Mouse (Mus musculus): ENCODE data around the gene Stxbp1. TPM values are rescaled to one million over a fixed set of nuclear protein-coding genes. Genes with fewer than 3 reads are reported as not detected.

The Stxbp1 gene
- polyA plus RNA-seq, 1 experiment = 7.0 TPM

GRCm38 (mm10) chr2:32838147-32838884, 8.7 kb downstream of the Stxbp1 start:
- H3K27ac ChIP-seq (ENCODE audit: insufficient read depth, low read depth, low read length) = no peak overlapping the region
- WGBS = 72% methylated on average over 9 of the region's 9 CpGs
- peaks cover 7% of the 10 kb centered on the region for H3K4me1 ChIP-seq (ENCODE audit: control insufficient read depth, insufficient read depth, insufficient read length, low read length)
- no peak for TF ChIP-seq CTCF (IDR thresholded peaks at IDR 0.05; ENCODE audit: extremely low read depth, insufficient read length, insufficient replicate concordance, low read depth, low read length)
- TF ChIP-seq POLR2A (IDR thresholded peaks at IDR 0.05; ENCODE audit: low read depth, low read length) = no peak
- H3K36me3 ChIP-seq (ENCODE audit: control insufficient read depth, insufficient read depth, low read length) = no peaks in the 10 kb centered on the region
- no peaks in the 10 kb centered on the region for H3K27me3 ChIP-seq (ENCODE audit: control insufficient read depth, insufficient read depth, low read length)
- no peak overlapping the region for H3K4me3 ChIP-seq (ENCODE audit: low read depth, low read length)

DNA sequence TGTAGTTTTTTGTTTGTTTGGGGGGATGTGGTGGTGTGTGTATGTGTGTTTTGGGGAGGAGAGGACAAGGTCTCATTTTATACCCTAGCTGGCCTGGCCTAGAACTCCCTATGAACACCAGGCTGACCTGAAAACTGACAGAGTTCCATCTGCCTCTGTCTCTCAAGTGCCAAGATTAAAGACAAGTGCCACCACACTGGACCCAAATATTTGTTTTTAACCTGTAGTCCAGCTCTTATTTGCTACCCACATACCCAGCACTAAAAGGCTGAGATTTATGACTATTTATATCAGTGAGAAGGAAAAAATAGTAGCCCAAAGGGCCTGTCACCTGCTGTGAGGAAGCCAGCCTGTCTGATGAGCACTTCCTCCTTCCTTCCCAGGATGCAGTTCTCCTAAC, 11.5 kb downstream of the Stxbp1 start:
- H3K27me3 ChIP-seq (ENCODE audit: control insufficient read depth, insufficient read depth, low read length) = no peaks in the 10 kb centered on the region
- no peaks in the 10 kb centered on the region for H3K36me3 ChIP-seq (ENCODE audit: control insufficient read depth, insufficient read depth, low read length)
- no peak overlapping the region for H3K4me3 ChIP-seq (ENCODE audit: low read depth, low read length)
- peaks cover 9% of the 10 kb centered on the region for H3K4me1 ChIP-seq (ENCODE audit: control insufficient read depth, insufficient read depth, insufficient read length, low read length)
- H3K27ac ChIP-seq (ENCODE audit: insufficient read depth, low read depth, low read length) = no peak overlapping the region
- TF ChIP-seq CTCF (IDR thresholded peaks at IDR 0.05; ENCODE audit: extremely low read depth, insufficient read length, insufficient replicate concordance, low read depth, low read length) = no peak
- TF ChIP-seq POLR2A (IDR thresholded peaks at IDR 0.05; ENCODE audit: low read depth, low read length) = no peak

GRCm38 (mm10) chr2:32834496-32834895, 12.5 kb downstream of the Stxbp1 start:
- Histone ChIP-seq H3K27me3 (ENCODE audit: control insufficient read depth, insufficient read depth, low read length) (no peaks in the 10 kb centered on the region), H3K36me3 (ENCODE audit: control insufficient read depth, insufficient read depth, low read length) (no peaks in the 10 kb centered on the region), H3K4me1 (ENCODE audit: control insufficient read depth, insufficient read depth, insufficient read length, low read length) (peaks cover 9% of the 10 kb centered on the region), H3K4me3 (ENCODE audit: low read depth, low read length) (0 out of 2 replicates have a peak overlapping the region, but pooled peaks have one; percentile 3), H3K27ac (ENCODE audit: insufficient read depth, low read depth, low read length) (peak overlapping the region; percentile 76)
- TF ChIP-seq CTCF (IDR thresholded peaks at IDR 0.05; ENCODE audit: extremely low read depth, insufficient read length, insufficient replicate concordance, low read depth, low read length) = no peak
- no peak for TF ChIP-seq POLR2A (IDR thresholded peaks at IDR 0.05; ENCODE audit: low read depth, low read length)
- 2% methylated on average over 7 of the region's 7 CpGs for WGBS

DNA sequence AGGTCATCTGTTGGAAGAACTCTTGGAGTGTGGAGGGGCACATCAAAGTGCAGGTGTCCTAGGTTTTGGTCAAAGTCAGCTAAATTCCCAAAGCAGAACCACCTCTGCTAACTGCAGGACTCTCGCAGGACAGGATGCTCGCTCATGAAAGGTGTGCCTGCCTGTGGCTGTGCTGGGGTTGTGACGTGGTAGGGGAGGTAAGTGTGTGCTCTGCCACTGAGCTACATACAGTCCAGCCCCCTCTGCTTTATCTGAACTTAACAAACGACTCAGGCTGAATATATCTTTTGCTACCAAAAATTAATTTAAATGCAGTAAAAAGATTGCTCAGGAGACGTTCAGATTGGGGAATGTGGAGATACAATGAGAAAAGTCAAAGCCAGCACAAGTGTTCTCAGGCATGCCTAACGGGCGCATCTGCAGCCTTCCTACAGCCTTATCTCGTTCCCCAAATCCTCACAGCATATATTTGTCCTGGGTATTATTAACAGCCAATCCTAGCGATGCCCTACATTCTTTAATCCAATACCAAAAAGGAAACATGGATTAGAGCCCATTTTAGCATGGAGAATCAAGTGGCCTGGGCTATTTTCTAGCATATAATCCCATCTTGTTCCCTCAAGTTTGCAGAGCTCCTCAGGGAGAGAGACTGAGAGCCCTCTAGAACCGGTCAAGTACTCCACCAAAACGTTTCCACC, 17.9 kb downstream of the Stxbp1 start:
- no peak overlapping the region for H3K4me3 ChIP-seq (ENCODE audit: low read depth, low read length)
- H3K27ac ChIP-seq (ENCODE audit: insufficient read depth, low read depth, low read length) = no peak overlapping the region
- WGBS = 71% methylated on average over 11 of the region's 11 CpGs
- TF ChIP-seq CTCF (IDR thresholded peaks at IDR 0.05; ENCODE audit: extremely low read depth, insufficient read length, insufficient replicate concordance, low read depth, low read length) (no peak), POLR2A (IDR thresholded peaks at IDR 0.05; ENCODE audit: low read depth, low read length) (no peak)
- H3K36me3 ChIP-seq (ENCODE audit: control insufficient read depth, insufficient read depth, low read length) = no peaks in the 10 kb centered on the region
- no peaks in the 10 kb centered on the region for H3K27me3 ChIP-seq (ENCODE audit: control insufficient read depth, insufficient read depth, low read length)
- H3K4me1 ChIP-seq (ENCODE audit: control insufficient read depth, insufficient read depth, insufficient read length, low read length) = peaks cover 4% of the 10 kb centered on the region; the same call in 1 of the 2 replicates

GRCm38 (mm10) chr2:32825796-32826195, 21.2 kb downstream of the Stxbp1 start:
- H3K36me3 ChIP-seq (ENCODE audit: control insufficient read depth, insufficient read depth, low read length) = no peaks in the 10 kb centered on the region
- no peaks in the 10 kb centered on the region for H3K4me1 ChIP-seq (ENCODE audit: control insufficient read depth, insufficient read depth, insufficient read length, low read length)
- 96% methylated on average over 6 of the region's 6 CpGs for WGBS
- no peak overlapping the region for H3K4me3 ChIP-seq (ENCODE audit: low read depth, low read length)
- TF ChIP-seq CTCF (IDR thresholded peaks at IDR 0.05; ENCODE audit: extremely low read depth, insufficient read length, insufficient replicate concordance, low read depth, low read length) (no peak), POLR2A (IDR thresholded peaks at IDR 0.05; ENCODE audit: low read depth, low read length) (no peak)
- H3K27ac ChIP-seq (ENCODE audit: insufficient read depth, low read depth, low read length) = no peak overlapping the region
- H3K27me3 ChIP-seq (ENCODE audit: control insufficient read depth, insufficient read depth, low read length) = no peaks in the 10 kb centered on the region

DNA sequence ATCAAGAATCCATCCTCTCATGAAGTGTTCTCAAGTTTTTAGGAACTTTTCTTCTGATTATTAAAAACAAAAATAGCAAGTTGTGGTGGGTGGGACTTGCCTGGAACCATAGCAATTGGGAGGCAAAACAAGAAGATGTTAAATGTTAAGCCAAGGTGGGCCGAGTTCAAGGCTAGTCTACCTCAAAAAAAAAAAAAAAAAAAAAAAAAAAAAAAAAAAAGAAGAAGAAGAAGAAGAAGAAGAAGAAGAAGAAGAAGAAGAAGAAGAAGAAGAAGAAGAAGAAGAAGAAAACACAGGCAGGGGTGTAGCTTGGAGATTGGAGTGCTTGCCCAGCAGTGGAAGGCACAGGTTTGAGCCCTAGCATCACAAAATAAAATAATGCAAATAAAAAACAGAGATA, 22.3 kb downstream of the Stxbp1 start:
- Histone ChIP-seq H3K36me3 (ENCODE audit: control insufficient read depth, insufficient read depth, low read length) (no peaks in the 10 kb centered on the region), H3K4me3 (ENCODE audit: low read depth, low read length) (no peak overlapping the region), H3K27me3 (ENCODE audit: control insufficient read depth, insufficient read depth, low read length) (no peaks in the 10 kb centered on the region), H3K27ac (ENCODE audit: insufficient read depth, low read depth, low read length) (no peak overlapping the region), H3K4me1 (ENCODE audit: control insufficient read depth, insufficient read depth, insufficient read length, low read length) (no peaks in the 10 kb centered on the region)
- no peak for TF ChIP-seq CTCF (IDR thresholded peaks at IDR 0.05; ENCODE audit: extremely low read depth, insufficient read length, insufficient replicate concordance, low read depth, low read length)
- no peak for TF ChIP-seq POLR2A (IDR thresholded peaks at IDR 0.05; ENCODE audit: low read depth, low read length)
- WGBS = 100% methylated on average over 1 of the region's 1 CpGs

GRCm38 (mm10) chr2:32824181-32824580, 22.9 kb downstream of the Stxbp1 start:
- Histone ChIP-seq H3K27me3 (ENCODE audit: control insufficient read depth, insufficient read depth, low read length) (no peaks in the 10 kb centered on the region), H3K36me3 (ENCODE audit: control insufficient read depth, insufficient read depth, low read length) (no peaks in the 10 kb centered on the region), H3K4me3 (ENCODE audit: low read depth, low read length) (no peak overlapping the region), H3K4me1 (ENCODE audit: control insufficient read depth, insufficient read depth, insufficient read length, low read length) (no peaks in the 10 kb centered on the region), H3K27ac (ENCODE audit: insufficient read depth, low read depth, low read length) (no peak overlapping the region)
- WGBS = 74% methylated on average over 8 of the region's 8 CpGs
- TF ChIP-seq POLR2A (IDR thresholded peaks at IDR 0.05; ENCODE audit: low read depth, low read length) = no peak
- no peak for TF ChIP-seq CTCF (IDR thresholded peaks at IDR 0.05; ENCODE audit: extremely low read depth, insufficient read length, insufficient replicate concordance, low read depth, low read length)
